Comparison of ENCODE assay signal across 16 mouse cellular contexts in genomic region chr5:39000643-39001042, GRCm38 (mm10).
"Had no signal": no experiment of that assay in that cellular context is flagged by ENCODE, and none has a peak within 500 bp of the region (broad histone marks: within the 10 kb centered on the region; RNA-seq: fewer than 3 reads in every experiment).

No protein-coding gene starts in this region.

- H3K27ac ChIP-seq: midbrain, embryonic 10.5 days; midbrain, embryonic 12.5 days; neural tube, embryonic 13.5 days; neural tube, embryonic 15.5 days; stomach, embryonic 15.5 days; stomach, postnatal 0 days had no signal

- H3K4me2 ChIP-seq: lung, embryonic 14.5 days; midbrain, embryonic 12.5 days; neural tube, embryonic 13.5 days; neural tube, embryonic 15.5 days; stomach, embryonic 15.5 days had no signal

- H3K4me1 ChIP-seq: midbrain, embryonic 10.5 days; midbrain, embryonic 12.5 days; neural tube, embryonic 13.5 days; neural tube, embryonic 15.5 days; stomach, embryonic 15.5 days had no signal

- H3K27me3 ChIP-seq: midbrain, embryonic 12.5 days; neural tube, embryonic 13.5 days; neural tube, embryonic 15.5 days; stomach, embryonic 15.5 days had no signal

- H3K9ac ChIP-seq: lung, embryonic 14.5 days; midbrain, embryonic 12.5 days; neural tube, embryonic 13.5 days; neural tube, embryonic 15.5 days; stomach, embryonic 15.5 days had no signal

- H3K9me3 ChIP-seq: midbrain, embryonic 10.5 days; midbrain, embryonic 12.5 days; neural tube, embryonic 13.5 days; neural tube, embryonic 15.5 days; stomach, embryonic 15.5 days had no signal

- ATAC-seq: midbrain, embryonic 16.5 days had no signal

- DNase-seq: lung, embryonic 14.5 days; lung, postnatal 10 days; lung, postnatal 4 days; midbrain, embryonic 14.5 days; right cerebral cortex, postnatal 14 days; thymus, adult 2 months; thymus, postnatal 25 days; thymus, postnatal 4 days had no signal

- H3K36me3 ChIP-seq: midbrain, embryonic 10.5 days; midbrain, embryonic 12.5 days; neural tube, embryonic 13.5 days; neural tube, embryonic 15.5 days; stomach, embryonic 15.5 days had no signal

- H3K4me3 ChIP-seq: midbrain, embryonic 10.5 days; midbrain, embryonic 12.5 days; myocyte; neural tube, embryonic 13.5 days; neural tube, embryonic 15.5 days; stomach, embryonic 15.5 days had no signal
